Mouse (Mus musculus): ENCODE results near the gene Gm11444.

- TF ChIP-seq TAL1 (IDR thresholded peaks at IDR 0.05; ENCODE audit: low read length): no peak
- TF ChIP-seq GATA1 (IDR thresholded peaks at IDR 0.05; ENCODE audit: low read length): no peak
These were observed 5.8 kb downstream of the Gm11444 start for GRCm38 (mm10) chr11:85844144-85844965.

Measured in erythroblast, embryonic 14.5 days (primary cell).